Mouse (Mus musculus) cerebellum, adult 2 months (tissue): ENCODE measurements at regions not wholly inside any gene's neighbourhood (a gene's known extent, or its start where the extent isn't known, plus 50 kb on each side); places are given as distances from the start of the nearest gene placed in this dataset.

Experiments
- CTCF ChIP-seq: fragments of 200-500 bp; IDR thresholded peaks from 2 replicates; pipeline ENCODE4 v1.5.1; 2011; ENCODE audit warnings: low read depth, mild to moderate bottlenecking, control low read depth, low read length, moderate library complexity, borderline replicate concordance; ENCODE audit not compliant: insufficient read depth
- POLR2A ChIP-seq: fragments of 200-500 bp; IDR thresholded peaks from 2 replicates; pipeline ENCODE4 v1.6.1; 2011; ENCODE audit warnings: low read length, control low read depth, borderline replicate concordance; ENCODE audit not compliant: insufficient read depth

DNA sequence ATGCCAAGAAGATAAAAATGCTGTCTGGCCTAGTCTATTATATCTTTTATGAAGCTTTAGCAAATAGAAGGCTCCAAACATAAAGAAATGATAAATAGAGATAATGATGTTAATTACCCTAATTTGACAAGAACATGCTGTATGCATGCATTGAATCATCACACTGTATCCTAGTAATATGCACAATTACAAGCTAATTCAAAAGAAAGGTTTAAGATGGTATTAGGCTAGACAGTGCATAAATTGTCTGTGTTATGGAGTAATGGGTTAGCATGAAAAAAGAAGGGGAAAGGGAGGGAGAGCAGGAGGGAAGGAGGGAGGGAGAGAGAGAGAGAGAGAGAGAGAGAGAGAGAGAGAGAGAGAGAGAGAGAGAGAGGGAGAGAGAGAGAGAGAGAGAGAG lies 604.7 kb downstream of the Ipo11 start:
- TF ChIP-seq POLR2A, result no peak
- TF ChIP-seq CTCF, result no peak
